Mouse (Mus musculus) liver, adult 2 months (tissue): ENCODE measurements at regions not wholly inside any gene's neighbourhood (a gene's known extent, or its start where the extent isn't known, plus 50 kb on each side); places are given as distances from the start of the nearest gene placed in this dataset.

Source experiments
- CTCF ChIP-seq: fragments of 200-500 bp; IDR thresholded peaks from 2 replicates; pipeline ENCODE4 v1.5.1; 2011; ENCODE audit warnings: low read depth, low read length, control low read depth
- POLR2A ChIP-seq: fragments of 200-500 bp; IDR thresholded peaks from 2 replicates; pipeline ENCODE4 v1.6.1; 2011; ENCODE audit warnings: low read length, control low read depth; ENCODE audit not compliant: insufficient read depth; ENCODE audit errors: extremely low read depth

DNA sequence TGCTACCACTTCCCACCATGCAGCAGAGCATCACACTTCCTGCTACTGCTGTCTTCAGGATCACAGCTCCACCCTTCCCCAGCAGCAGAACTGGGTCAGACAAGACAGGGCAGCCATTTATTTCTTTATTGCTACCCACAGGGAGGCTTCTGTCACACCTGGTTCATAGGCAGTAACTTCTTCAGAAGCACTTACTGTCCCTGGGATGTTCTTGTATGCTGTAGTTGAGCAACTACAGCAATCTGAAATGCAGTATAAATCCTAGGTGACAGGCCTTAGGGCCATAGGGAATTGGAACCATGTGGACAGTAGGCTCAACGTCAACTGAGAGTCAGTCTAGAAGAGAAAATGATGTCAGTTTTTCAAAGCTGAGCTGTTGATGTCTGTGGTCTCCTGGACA lies 179.5 kb upstream of the Mast4 start:
- no peak for TF ChIP-seq CTCF
- TF ChIP-seq POLR2A: no peak
